Mouse (Mus musculus): ENCODE measurements around the gene Eif4a3. TPM values are rescaled to one million over a fixed set of nuclear protein-coding genes. Genes with fewer than 3 reads are reported as not detected.

Gene Eif4a3
- total and polyA plus RNA-seq, 3 experiments: 427 to 608 (median 521) TPM

DNA sequence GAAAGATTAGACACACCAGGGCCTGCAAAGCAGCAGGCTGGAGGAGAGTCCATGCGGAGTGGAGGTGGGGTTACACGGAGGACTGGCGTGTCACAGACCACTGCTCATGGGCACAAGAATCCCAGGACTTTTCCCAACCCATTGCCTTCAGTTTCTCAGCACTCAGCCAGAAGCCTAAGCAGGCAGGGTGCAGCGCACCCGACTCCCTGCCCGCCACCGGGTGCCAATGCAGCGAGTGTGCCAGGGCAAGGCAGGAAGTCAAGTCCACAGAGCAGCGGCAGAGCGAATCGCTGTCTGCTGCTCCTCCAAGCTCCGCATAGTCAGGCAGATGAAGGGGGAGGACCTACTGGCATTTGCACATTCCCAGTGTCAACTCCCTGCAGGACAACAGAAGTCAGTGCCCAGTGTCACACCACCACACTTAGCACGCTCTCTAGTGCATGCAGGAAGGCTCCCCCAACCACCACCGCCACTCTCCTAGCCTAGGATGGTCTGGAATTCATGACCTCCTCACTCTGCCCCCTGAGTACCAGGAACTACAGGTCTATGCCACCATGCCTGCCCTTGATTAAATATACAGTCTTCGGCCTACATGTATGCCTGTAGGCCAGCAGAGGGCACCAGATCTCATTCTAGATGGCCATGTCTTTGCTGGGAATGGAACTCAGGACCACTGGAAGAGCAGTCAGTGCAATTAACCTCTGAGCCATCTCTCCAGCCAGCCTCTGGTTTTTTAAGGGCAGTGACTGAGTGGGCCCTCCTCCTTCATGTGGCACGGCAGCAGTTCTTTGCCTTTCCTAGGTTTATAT is 5.2 kb upstream of the Eif4a3 start:
- peak; percentile 84 for DNase-seq (ENCODE audit: low read depth, low spot score)
- no peaks in the 10 kb centered on the region for H3K9me3 ChIP-seq (replicated peaks; ENCODE audit: insufficient read depth, low read length)
- H3K36me3 ChIP-seq (ENCODE audit: control insufficient read depth in 1 of 2, insufficient read depth in 2 of 2, low read length in 2 of 2): no peaks in the 10 kb centered on the region
- peaks cover 8 to 16% of the 10 kb centered on the region in 2 experiments; a peak in 3 of 4 replicates for H3K27me3 ChIP-seq (ENCODE audit: control insufficient read depth in 1 of 2, insufficient read depth in 2 of 2, low read length in 2 of 2)
- H3K79me2 ChIP-seq (ENCODE audit: control insufficient read depth, insufficient read depth, low read length, poor library complexity): no peaks in the 10 kb centered on the region
- no peak overlapping the region for H3K27ac ChIP-seq (ENCODE audit: control insufficient read depth, low read depth, low read length)
- H3K9ac ChIP-seq (ENCODE audit: control insufficient read depth, low read depth, low read length, poor library complexity, severe bottlenecking): no peak overlapping the region
- H3K4me3 ChIP-seq (ENCODE audit: control insufficient read depth in 1 of 2, insufficient read depth in 1 of 2, low read depth in 2 of 2, low read length in 2 of 2): no peak overlapping the region
- peaks cover 0 to 7% of the 10 kb centered on the region in 2 experiments; a peak in 1 of 4 replicates for H3K4me1 ChIP-seq (ENCODE audit: control insufficient read depth in 1 of 2, insufficient read depth in 2 of 2, low read length in 2 of 2)
- TF ChIP-seq MYC (IDR thresholded peaks at IDR 0.05; ENCODE audit: low read depth, low read length): no peak
- TF ChIP-seq TAL1 (IDR thresholded peaks at IDR 0.05; ENCODE audit: low read length): no peak
- no peak for TF ChIP-seq HCFC1 (IDR thresholded peaks at IDR 0.05; ENCODE audit: low read depth, low read length)
- peak; percentile 83 to 91 (median 84) for TF ChIP-seq CTCF (IDR thresholded peaks at IDR 0.05 in 2 of 3, conservative IDR thresholded peaks at IDR 0.05 in 1 of 3; ENCODE audit: control insufficient read depth in 1 of 3, insufficient read depth in 1 of 3, low read depth in 2 of 3, low read length in 3 of 3, poor library complexity in 1 of 3, severe bottlenecking in 1 of 3)
- peak; percentile 70 for TF ChIP-seq RAD21 (IDR thresholded peaks at IDR 0.05; ENCODE audit: low read depth, low read length)
- TF ChIP-seq TBP (IDR thresholded peaks at IDR 0.05; ENCODE audit: low read depth, low read length): no peak
- peak; percentile 84 for TF ChIP-seq SMC3 (IDR thresholded peaks at IDR 0.05; ENCODE audit: low read depth, low read length)
- peak; percentile 46 for TF ChIP-seq ZC3H11A (IDR thresholded peaks at IDR 0.05; ENCODE audit: low read depth, low read length)

DNA sequence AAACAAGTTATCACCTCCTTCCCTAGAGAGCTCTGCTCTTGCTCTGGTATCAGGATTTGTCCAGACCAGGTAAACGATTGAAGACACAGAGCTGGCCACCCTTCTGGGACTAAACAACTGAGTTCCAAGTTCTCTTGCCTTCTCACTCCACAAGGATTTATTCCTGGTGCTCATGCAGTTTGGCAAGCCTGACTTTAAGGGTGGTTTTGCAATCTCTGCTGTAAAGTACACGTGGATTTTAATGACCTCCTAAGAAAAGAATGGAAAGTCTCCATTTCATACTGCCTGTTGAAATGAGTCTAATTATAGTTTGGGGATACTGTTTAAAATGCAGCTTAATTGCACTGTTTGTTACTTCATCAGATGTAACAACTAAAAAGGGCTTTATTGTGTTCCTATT is 1.1 kb upstream of the Eif4a3 start:
- H3K9ac ChIP-seq (ENCODE audit: control insufficient read depth, low read depth, low read length, poor library complexity, severe bottlenecking): no peak overlapping the region
- H3K4me3 ChIP-seq (ENCODE audit: control insufficient read depth in 1 of 2, insufficient read depth in 1 of 2, low read depth in 2 of 2, low read length in 2 of 2): no peak overlapping the region
- peaks cover 8 to 13% of the 10 kb centered on the region in 2 experiments for H3K36me3 ChIP-seq (ENCODE audit: control insufficient read depth in 1 of 2, insufficient read depth in 2 of 2, low read length in 2 of 2)
- no peak for DNase-seq (ENCODE audit: low read depth, low spot score)
- TF ChIP-seq UBTF (IDR thresholded peaks at IDR 0.05; ENCODE audit: borderline replicate concordance, insufficient read depth, low read depth, low read length) (no peak), MAX (IDR thresholded peaks at IDR 0.05; ENCODE audit: low read length) (0 out of 2 replicates have a peak, but pooled peaks have one; percentile 26), POLR2AphosphoS5 (IDR thresholded peaks at IDR 0.05; ENCODE audit: borderline replicate concordance, low read depth, low read length) (no peak)
- H3K27me3 ChIP-seq (ENCODE audit: control insufficient read depth in 1 of 2, insufficient read depth in 2 of 2, low read length in 2 of 2): peaks cover 5 to 13% of the 10 kb centered on the region in 2 experiments; a peak in 2 of 4 replicates
- peaks cover 28% of the 10 kb centered on the region for H3K79me2 ChIP-seq (ENCODE audit: control insufficient read depth, insufficient read depth, low read length, poor library complexity)
- no peak overlapping the region for H3K27ac ChIP-seq (ENCODE audit: control insufficient read depth, low read depth, low read length)
- H3K4me1 ChIP-seq (ENCODE audit: control insufficient read depth in 1 of 2, insufficient read depth in 2 of 2, low read length in 2 of 2): peaks cover 2 to 11% of the 10 kb centered on the region in 2 experiments
- no peaks in the 10 kb centered on the region for H3K9me3 ChIP-seq (replicated peaks; ENCODE audit: insufficient read depth, low read length)

DNA sequence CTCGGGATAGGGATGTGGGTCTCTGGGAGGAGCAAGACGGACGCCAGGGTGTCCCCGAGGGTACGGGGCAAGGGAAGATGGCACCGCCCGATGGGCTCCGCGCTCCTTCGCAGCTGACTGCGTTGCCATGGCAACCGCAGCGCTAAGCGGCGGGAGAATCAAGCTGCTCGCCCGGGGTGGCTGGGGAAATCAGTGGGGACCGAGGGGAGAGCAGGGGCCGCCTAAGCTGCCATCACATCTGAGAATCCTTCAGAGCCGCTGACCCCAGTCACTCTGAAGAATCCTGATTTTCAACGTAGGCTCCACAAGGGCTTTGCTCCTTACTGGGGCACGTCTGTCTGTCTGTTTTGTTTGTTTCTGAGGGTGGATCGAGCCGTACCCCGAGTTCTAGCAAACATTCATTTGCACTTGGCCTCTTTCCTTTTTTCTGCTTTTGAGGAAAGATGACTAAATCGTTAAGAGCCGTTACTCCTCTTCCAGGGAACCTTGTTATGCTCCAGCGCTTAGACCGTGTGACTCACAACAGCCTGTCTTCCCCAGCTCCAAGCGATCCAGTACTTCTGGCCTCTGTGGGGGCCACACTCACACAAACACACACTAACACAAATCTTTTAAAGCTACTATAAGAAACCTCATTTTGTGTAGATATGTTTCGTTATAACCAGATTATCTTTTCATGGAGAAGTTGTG is 502 bp upstream of the Eif4a3 start:
- Histone ChIP-seq H3K79me2 (ENCODE audit: control insufficient read depth, insufficient read depth, low read length, poor library complexity) (peaks cover 30% of the 10 kb centered on the region), H3K9ac (ENCODE audit: control insufficient read depth, low read depth, low read length, poor library complexity, severe bottlenecking) (peak overlapping the region; percentile 73), H3K9me3 (replicated peaks; ENCODE audit: insufficient read depth, low read length) (no peaks in the 10 kb centered on the region), H3K27me3 (ENCODE audit: control insufficient read depth in 1 of 2, insufficient read depth in 2 of 2, low read length in 2 of 2) (peaks cover 5 to 13% of the 10 kb centered on the region in 2 experiments; a peak in 2 of 4 replicates), H3K27ac (ENCODE audit: control insufficient read depth, low read depth, low read length) (no peak overlapping the region), H3K4me3 (ENCODE audit: control insufficient read depth in 1 of 2, insufficient read depth in 1 of 2, low read depth in 2 of 2, low read length in 2 of 2) (peak overlapping the region; percentile 53 to 76), H3K4me1 (ENCODE audit: control insufficient read depth in 1 of 2, insufficient read depth in 2 of 2, low read length in 2 of 2) (peaks cover 2 to 11% of the 10 kb centered on the region in 2 experiments), H3K36me3 (ENCODE audit: control insufficient read depth in 1 of 2, insufficient read depth in 2 of 2, low read length in 2 of 2) (peaks cover 8 to 13% of the 10 kb centered on the region in 2 experiments)
- TF ChIP-seq POLR2A (IDR thresholded peaks at IDR 0.05; ENCODE audit: control insufficient read depth in 1 of 2, insufficient read depth in 1 of 2, low read depth in 1 of 2, low read length in 2 of 2, poor library complexity in 1 of 2): peak in 1 of 2 experiments; percentile 59; a peak in 1 of 4 replicates
- TF ChIP-seq SIN3A (IDR thresholded peaks at IDR 0.05; ENCODE audit: low read length): peak; percentile 97
- TF ChIP-seq CTCF (IDR thresholded peaks at IDR 0.05 in 2 of 3, conservative IDR thresholded peaks at IDR 0.05 in 1 of 3; ENCODE audit: control insufficient read depth in 1 of 3, insufficient read depth in 1 of 3, low read depth in 2 of 3, low read length in 3 of 3, poor library complexity in 1 of 3, severe bottlenecking in 1 of 3): no peak
- DNase-seq (ENCODE audit: low read depth, low spot score): no peak
